Mouse (Mus musculus) heart, adult 8-10 months (tissue): ENCODE measurements around the gene Ppp1r12a. TPM values are rescaled to one million over a fixed set of nuclear protein-coding genes. Genes with fewer than 3 reads are reported as not detected.

Experiments used
- DNase-seq: peaks from one replicate; pipeline ENCODE4 v3.0.0; 2022; ENCODE audit warnings: low spot score
- total RNA-seq, 4 experiments: library from RNA; stranded (reverse); gene quantifications; 2 replicates each; pipeline ENCODE4 v1.2.4; 2022

Gene Ppp1r12a
- total RNA-seq, 4 experiments from 2014 or later, result 53.4 to 61.5 (median 57.1) TPM

- DNase-seq, result peak; percentile 39
Measured at GRCm38 (mm10) chr10:108162297-108163020, 466 bp downstream of the Ppp1r12a start.

GRCm38 (mm10) chr10:108163021-108163410, 1.0 kb downstream of the Ppp1r12a start:
- DNase-seq, result no peak

GRCm38 (mm10) chr10:108163451-108163850, 1.5 kb downstream of the Ppp1r12a start:
- DNase-seq, result no peak

GRCm38 (mm10) chr10:108167823-108168222, 5.8 kb downstream of the Ppp1r12a start:
- peak; percentile 55 for DNase-seq

- DNase-seq, result no peak
Measured at GRCm38 (mm10) chr10:108170818-108171217, 8.8 kb downstream of the Ppp1r12a start.

- no peak for DNase-seq
Measured at GRCm38 (mm10) chr10:108171637-108172036, 9.6 kb downstream of the Ppp1r12a start.

- no peak for DNase-seq
Measured at GRCm38 (mm10) chr10:108172817-108173563, 11.0 kb downstream of the Ppp1r12a start.

- no peak for DNase-seq
Measured at GRCm38 (mm10) chr10:108174107-108174506, 12.1 kb downstream of the Ppp1r12a start.

- no peak for DNase-seq
Measured at GRCm38 (mm10) chr10:108175885-108176284, 13.9 kb downstream of the Ppp1r12a start.

GRCm38 (mm10) chr10:108178285-108178848, 16.4 kb downstream of the Ppp1r12a start:
- DNase-seq, result no peak

- DNase-seq, result no peak
Measured at GRCm38 (mm10) chr10:108179404-108179803, 17.4 kb downstream of the Ppp1r12a start.

- DNase-seq, result no peak
Measured at GRCm38 (mm10) chr10:108180313-108180712, 18.3 kb downstream of the Ppp1r12a start.

- DNase-seq, result no peak
Measured at GRCm38 (mm10) chr10:108181893-108182292, 19.9 kb downstream of the Ppp1r12a start.

GRCm38 (mm10) chr10:108182386-108182785, 20.4 kb downstream of the Ppp1r12a start:
- DNase-seq, result no peak

GRCm38 (mm10) chr10:108184763-108185162, 22.8 kb downstream of the Ppp1r12a start:
- no peak for DNase-seq

- no peak for DNase-seq
Measured at GRCm38 (mm10) chr10:108185265-108185664, 23.3 kb downstream of the Ppp1r12a start.

- no peak for DNase-seq
Measured at GRCm38 (mm10) chr10:108189303-108189702, 27.3 kb downstream of the Ppp1r12a start.

GRCm38 (mm10) chr10:108189986-108190385, 28.0 kb downstream of the Ppp1r12a start:
- DNase-seq, result no peak

GRCm38 (mm10) chr10:108190626-108191025, 28.6 kb downstream of the Ppp1r12a start:
- no peak for DNase-seq

- DNase-seq, result no peak
Measured at GRCm38 (mm10) chr10:108191381-108191787, 29.4 kb downstream of the Ppp1r12a start.

GRCm38 (mm10) chr10:108192306-108192705, 30.3 kb downstream of the Ppp1r12a start:
- DNase-seq, result no peak

GRCm38 (mm10) chr10:108196124-108196523, 34.1 kb downstream of the Ppp1r12a start:
- DNase-seq, result no peak

GRCm38 (mm10) chr10:108197498-108197897, 35.5 kb downstream of the Ppp1r12a start:
- DNase-seq, result no peak
